Mouse (Mus musculus) testis, postnatal 10 days (tissue): ENCODE measurements at regions not wholly inside any gene's neighbourhood (a gene's known extent, or its start where the extent isn't known, plus 50 kb on each side); places are given as distances from the start of the nearest gene placed in this dataset.

Source experiments
- DNase-seq: peaks from one replicate; pipeline ENCODE4 v3.0.0; 2021; ENCODE audit warnings: low spot score

- DNase-seq, result peak; percentile 70
Observed at GRCm38 (mm10) chr17:64916657-64917056, 80.8 kb upstream of the 4930583I09Rik start.

- DNase-seq, result peak; percentile 45
Observed at GRCm38 (mm10) chr17:64915708-64916107, 79.8 kb upstream of the 4930583I09Rik start.

GRCm38 (mm10) chr17:64915025-64915424 lies 79.2 kb upstream of the 4930583I09Rik start:
- no peak for DNase-seq

GRCm38 (mm10) chr17:64914302-64914701 lies 78.4 kb upstream of the 4930583I09Rik start:
- peak; percentile 63 for DNase-seq

GRCm38 (mm10) chr17:64908671-64909070 lies 72.8 kb upstream of the 4930583I09Rik start:
- DNase-seq, result no peak

GRCm38 (mm10) chr17:64901721-64902623 lies 66.1 kb upstream of the 4930583I09Rik start:
- no peak for DNase-seq

GRCm38 (mm10) chr17:64897473-64897872 lies 61.6 kb upstream of the 4930583I09Rik start:
- DNase-seq, result no peak

GRCm38 (mm10) chr17:64895886-64896285 lies 60.0 kb upstream of the 4930583I09Rik start:
- no peak for DNase-seq

- DNase-seq, result no peak
Observed at GRCm38 (mm10) chr17:64895466-64895865, 59.6 kb upstream of the 4930583I09Rik start.

GRCm38 (mm10) chr17:64893182-64893902 lies 57.5 kb upstream of the 4930583I09Rik start:
- no peak for DNase-seq
